Mouse (Mus musculus) kidney, adult 2 months (tissue): ENCODE measurements at regions not wholly inside any gene's neighbourhood (a gene's known extent, or its start where the extent isn't known, plus 50 kb on each side); places are given as distances from the start of the nearest gene placed in this dataset.

Experiments used
- DNase-seq: peaks from one replicate; pipeline ENCODE4 v3.0.0; 2021
- H3K27ac ChIP-seq: fragments of 200-500 bp; 2 replicates; pipeline ENCODE4 v1.5.1; 2012; ENCODE audit warnings: low read depth, low read length, control low read depth, inconsistent platforms; ENCODE audit not compliant: insufficient read depth
- H3K27me3 ChIP-seq: fragments of 200-500 bp; replicated peaks from 2 replicates; pipeline ENCODE4 v1.6.1; 2012; ENCODE audit warnings: mild to moderate bottlenecking, moderate library complexity, low read length, inconsistent platforms; ENCODE audit not compliant: control insufficient read depth, insufficient read depth
- H3K36me3 ChIP-seq: fragments of 200-500 bp; 2 replicates; pipeline ENCODE4 v1.6.1; 2012; ENCODE audit warnings: mild to moderate bottlenecking, moderate library complexity, low read length, inconsistent platforms; ENCODE audit not compliant: control insufficient read depth, insufficient read depth
- H3K4me1 ChIP-seq: fragments of 200-500 bp; 2 replicates; pipeline ENCODE4 v1.6.1; 2011; ENCODE audit warnings: low read length; ENCODE audit not compliant: control insufficient read depth, insufficient read depth
- H3K4me3 ChIP-seq: fragments of 200-500 bp; 2 replicates; pipeline ENCODE4 v1.5.1; 2011; ENCODE audit warnings: mild to moderate bottlenecking, low read depth, low read length, control low read depth; ENCODE audit not compliant: insufficient read depth
- CTCF ChIP-seq: fragments of 200-500 bp; conservative IDR thresholded peaks from 2 replicates; pipeline ENCODE4 v1.5.1; 2011; ENCODE audit warnings: low read depth, mild to moderate bottlenecking, control low read depth, low read length, moderate library complexity, mixed read lengths; ENCODE audit not compliant: insufficient read depth, insufficient read length
- POLR2A ChIP-seq: fragments of 200-500 bp; IDR thresholded peaks from one replicate; pipeline ENCODE4 v1.6.1; 2011; ENCODE audit warnings: low read depth, low read length, control low read depth
- WGBS: fragments of 180-500 bp; shearing (Covaris S2); methylation state at CpG from one replicate; pipeline ENCODE4 v1.1.7; 2018; 5-methylcytosine and 5-hydroxymethylcytosine counted together

DNA sequence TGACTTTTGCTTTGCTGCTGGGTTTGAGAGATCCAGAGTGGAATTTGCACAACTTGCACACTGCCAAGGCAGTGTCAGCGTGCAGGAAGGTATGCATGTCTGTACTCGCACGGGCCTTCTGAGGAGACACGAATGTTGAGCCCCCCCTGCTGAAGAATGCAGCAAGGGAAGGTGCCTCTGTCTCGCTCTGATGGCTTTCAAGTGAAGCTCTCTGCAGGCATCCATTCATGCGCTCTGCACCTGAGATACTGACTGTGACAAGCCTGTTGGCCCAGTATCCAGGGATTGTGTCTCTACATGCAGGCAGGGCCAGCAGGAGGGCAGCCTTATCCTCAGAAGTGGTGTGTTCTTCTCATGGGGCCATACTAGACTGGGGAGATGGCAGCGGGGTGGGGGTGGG, 105.0 kb downstream of the Zfp36l1 start:
- H3K4me1 ChIP-seq = no peaks in the 10 kb centered on the region
- WGBS = 75% methylated on average over 7 of the region's 7 CpGs
- H3K36me3 ChIP-seq = no peaks in the 10 kb centered on the region
- DNase-seq = no peak
- TF ChIP-seq POLR2A (no peak), CTCF (no peak)
- no peak overlapping the region for H3K27ac ChIP-seq
- no peaks in the 10 kb centered on the region for H3K27me3 ChIP-seq
- H3K4me3 ChIP-seq = no peak overlapping the region

DNA sequence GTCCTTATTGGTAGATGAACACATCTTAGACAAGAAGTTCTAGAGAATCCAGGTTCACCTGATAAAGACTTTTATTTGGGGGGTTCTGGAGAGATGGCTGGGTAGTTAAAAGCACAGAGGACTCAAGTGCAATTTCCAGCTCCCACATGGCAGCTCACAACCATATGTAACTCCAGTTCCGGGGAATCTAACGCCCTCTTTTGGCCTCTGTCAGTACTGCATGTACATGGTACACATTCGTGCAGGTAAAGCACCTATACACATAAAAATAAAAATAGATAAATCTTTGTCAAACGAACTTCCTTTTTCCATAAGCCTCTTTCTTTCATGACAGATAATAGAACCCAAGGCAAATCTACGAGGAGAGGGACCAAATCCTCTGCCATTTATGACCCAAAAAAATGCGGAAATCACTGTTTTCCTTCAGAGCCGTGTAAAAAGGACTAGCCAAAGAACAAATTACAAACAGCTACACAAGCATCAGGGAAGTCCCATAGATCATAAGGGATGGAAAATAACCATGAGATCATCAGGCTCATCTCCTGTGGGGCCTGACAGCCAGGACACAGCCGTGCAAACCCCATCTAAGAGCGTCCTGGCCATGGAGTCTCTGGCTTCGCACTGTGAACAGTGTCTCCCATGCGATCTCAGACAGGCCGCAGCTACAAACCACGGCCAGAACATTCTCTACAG, 107.4 kb downstream of the Zfp36l1 start:
- Histone ChIP-seq H3K27ac (peak overlapping the region; percentile 47; the same call in 1 of the 2 replicates), H3K27me3 (no peaks in the 10 kb centered on the region), H3K36me3 (no peaks in the 10 kb centered on the region), H3K4me1 (peaks cover 12% of the 10 kb centered on the region), H3K4me3 (no peak overlapping the region)
- DNase-seq = peak; percentile 39
- WGBS = 82% methylated on average over 13 of the region's 13 CpGs
- TF ChIP-seq POLR2A (no peak), CTCF (no peak)

DNA sequence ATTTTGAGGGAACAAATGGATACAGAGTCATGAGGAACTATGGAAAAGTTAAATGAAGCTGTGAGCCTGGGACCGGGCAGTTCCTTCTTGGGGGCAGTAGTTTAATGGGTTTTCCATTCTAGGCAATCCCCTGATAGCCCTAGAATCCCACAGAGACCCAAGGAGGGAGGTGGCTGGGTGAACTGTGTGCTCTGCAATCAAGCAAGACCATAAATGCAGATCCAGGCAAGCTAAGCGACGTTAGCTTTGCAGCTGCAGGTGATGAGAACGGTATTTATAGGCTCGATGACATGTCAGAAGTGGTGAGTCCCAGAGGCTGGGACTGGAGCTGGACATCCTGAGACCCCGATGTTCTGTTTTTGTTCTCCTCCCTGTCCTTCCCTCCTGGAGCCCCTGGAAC, 108.2 kb downstream of the Zfp36l1 start:
- no peaks in the 10 kb centered on the region for H3K36me3 ChIP-seq
- no peak overlapping the region for H3K27ac ChIP-seq
- no peaks in the 10 kb centered on the region for H3K27me3 ChIP-seq
- TF ChIP-seq CTCF (no peak), POLR2A (no peak)
- no peak for DNase-seq
- 75% methylated on average over 6 of the region's 6 CpGs for WGBS
- H3K4me3 ChIP-seq = no peak overlapping the region
- peaks cover 12% of the 10 kb centered on the region for H3K4me1 ChIP-seq

DNA sequence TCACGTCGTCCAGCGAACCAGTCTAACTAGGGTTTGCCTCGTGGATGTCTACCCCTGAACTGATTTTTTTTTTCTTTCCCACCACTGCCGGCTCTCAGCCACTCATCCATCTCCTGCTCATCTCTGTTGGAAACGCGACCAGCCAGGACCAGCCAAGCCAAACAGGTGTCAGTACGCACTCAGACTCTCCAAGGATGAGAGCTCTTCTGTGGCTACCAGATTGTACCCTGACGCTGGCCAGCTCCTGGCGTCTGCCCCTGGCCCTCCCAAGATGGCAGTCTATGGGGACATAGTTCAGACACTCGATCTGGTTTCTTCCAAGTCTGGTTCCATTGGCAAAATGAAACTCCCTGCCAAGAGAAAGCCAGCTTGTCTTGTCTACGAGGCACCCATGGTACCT, 109.3 kb downstream of the Zfp36l1 start:
- H3K4me3 ChIP-seq = no peak overlapping the region
- no peaks in the 10 kb centered on the region for H3K27me3 ChIP-seq
- 85% methylated on average over 12 of the region's 12 CpGs for WGBS
- no peak for DNase-seq
- no peak overlapping the region for H3K27ac ChIP-seq
- peaks cover 12% of the 10 kb centered on the region for H3K4me1 ChIP-seq
- no peaks in the 10 kb centered on the region for H3K36me3 ChIP-seq
- TF ChIP-seq CTCF (no peak), POLR2A (no peak)

DNA sequence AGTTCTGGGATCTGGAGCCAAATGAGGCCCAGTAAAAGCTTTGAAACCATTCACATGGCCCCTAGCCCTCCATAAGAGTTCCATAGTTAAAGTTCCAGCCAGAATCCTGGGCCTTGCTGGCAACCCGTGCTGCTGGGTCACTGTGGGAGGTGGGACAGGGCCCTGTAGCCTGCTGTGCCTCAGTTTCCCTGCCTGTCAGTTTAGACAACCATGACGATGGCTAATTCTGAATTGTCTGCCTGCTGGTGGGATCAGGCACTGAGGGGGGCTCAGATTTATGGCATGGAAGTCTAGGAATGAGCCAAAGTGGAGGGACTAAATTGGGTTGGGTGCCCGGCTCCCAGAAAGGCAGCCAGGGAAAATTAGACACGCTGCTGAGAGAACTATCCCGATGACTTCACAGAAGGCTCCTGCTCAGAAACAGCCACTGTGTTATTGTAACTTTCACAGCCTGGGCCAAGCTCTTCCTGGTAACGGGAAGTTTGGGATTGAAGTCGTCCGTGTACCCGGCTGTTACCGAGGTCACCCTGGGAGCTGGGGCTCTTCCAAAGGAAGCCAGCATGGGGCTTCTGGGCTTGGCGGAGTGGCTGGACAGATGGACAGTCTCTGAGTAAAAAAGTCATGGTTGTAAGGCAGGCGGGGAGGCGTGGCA, 110.2 kb downstream of the Zfp36l1 start:
- Histone ChIP-seq H3K4me3 (no peak overlapping the region), H3K27ac (peak overlapping the region; percentile 56), H3K4me1 (peaks cover 12% of the 10 kb centered on the region), H3K27me3 (no peaks in the 10 kb centered on the region), H3K36me3 (no peaks in the 10 kb centered on the region)
- no peak for DNase-seq
- TF ChIP-seq CTCF = no peak
- TF ChIP-seq POLR2A = no peak
- 74% methylated on average over 13 of the region's 13 CpGs for WGBS

DNA sequence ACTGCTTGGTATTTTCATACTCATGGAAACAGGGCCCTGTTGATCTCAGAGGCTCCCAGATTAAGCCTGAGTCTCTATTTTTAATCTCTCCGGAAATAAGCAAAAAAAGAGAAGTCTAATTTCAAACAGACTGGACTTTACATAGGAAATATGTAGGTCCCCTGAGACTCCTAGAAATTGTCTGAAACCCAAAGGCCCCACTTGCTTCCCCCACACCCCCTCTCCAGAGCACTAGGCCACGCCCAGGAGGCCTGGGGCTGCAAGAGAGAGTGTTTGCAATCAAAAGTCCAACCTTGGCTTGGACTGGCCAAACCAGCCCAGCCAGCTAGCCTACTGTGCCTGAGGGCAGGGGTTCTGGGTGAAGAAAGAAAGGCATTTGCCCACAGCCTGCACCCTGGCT, 111.0 kb downstream of the Zfp36l1 start:
- Histone ChIP-seq H3K4me3 (no peak overlapping the region), H3K27ac (peak overlapping the region; percentile 80), H3K36me3 (no peaks in the 10 kb centered on the region), H3K27me3 (no peaks in the 10 kb centered on the region), H3K4me1 (peaks cover 12% of the 10 kb centered on the region)
- 42% methylated on average over 2 of the region's 2 CpGs for WGBS
- peak; percentile 83 for DNase-seq
- TF ChIP-seq POLR2A = no peak
- no peak for TF ChIP-seq CTCF

DNA sequence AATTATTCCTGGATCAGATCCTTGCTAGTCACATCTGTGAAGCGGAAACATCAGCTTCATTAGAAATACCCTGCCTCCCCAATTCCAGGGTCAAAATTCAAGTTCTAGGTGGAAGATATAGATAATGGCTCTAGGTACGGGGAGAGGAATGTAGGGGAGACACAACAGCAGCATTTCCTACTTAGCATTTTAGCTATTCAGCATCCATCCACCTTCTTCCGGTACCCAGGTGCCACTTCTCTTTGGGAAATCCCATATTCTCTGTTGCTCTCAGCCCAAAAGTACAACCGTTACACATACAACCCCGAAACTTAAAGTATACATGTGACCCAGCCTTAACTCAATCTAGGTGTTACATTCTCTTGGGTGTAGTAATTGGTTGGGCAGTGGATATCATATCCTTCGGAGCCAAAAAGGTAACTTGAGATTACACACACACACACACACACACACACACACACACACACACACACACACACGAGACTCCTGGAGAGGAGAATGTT, 112.9 kb downstream of the Zfp36l1 start:
- no peak for DNase-seq
- no peak for TF ChIP-seq CTCF
- Histone ChIP-seq H3K4me3 (no peak overlapping the region), H3K4me1 (peaks cover 12% of the 10 kb centered on the region), H3K27me3 (no peaks in the 10 kb centered on the region), H3K36me3 (no peaks in the 10 kb centered on the region), H3K27ac (no peak overlapping the region)
- 91% methylated on average over 7 of the region's 7 CpGs for WGBS
